Mouse (Mus musculus) neutrophil, adult 5-6 weeks (primary cell): Measurements from ENCODE around the gene Hat1. TPM values are rescaled to one million over a fixed set of nuclear protein-coding genes. Genes with fewer than 3 reads are reported as not detected.

ENCODE experiments used
- total RNA-seq: library from RNA; stranded (forward); fragments of 200-1000 nt; gene quantifications from 2 replicates; pipeline ENCODE4 v1.2.3, GENCODE M21; 2017

Hat1 gene
- total RNA-seq, 1 experiment from 2014 or later: 33.9 TPM

Other genes with a start within 250 kb of the Hat1 start
- 117 and 118 TPM in 2 replicates for gene Dync1i2, start 177.3 kb upstream of the Hat1 start, total RNA-seq
- gene Slc25a12, start 21.2 kb upstream of the Hat1 start, total RNA-seq: 36.6 and 40.6 TPM in 2 replicates
- 23.6 and 24.2 TPM in 2 replicates for gene Metap1d, start 64.3 kb downstream of the Hat1 start, total RNA-seq
- gene Dlx1, start 139.2 kb downstream of the Hat1 start, total RNA-seq: 0.12 and 0.25 TPM in 2 replicates
- gene Dlx2, start 157.8 kb downstream of the Hat1 start, total RNA-seq: not detected in 2 replicates